Mouse (Mus musculus): ENCODE results near the gene 6330409D20Rik. TPM values are rescaled to one million over a fixed set of nuclear protein-coding genes. Genes with fewer than 3 reads are reported as not detected.
A peak's percentile ranks its signal among the peaks of the same experiment; 100 is the strongest.

Gene 6330409D20Rik
- 0.24 and 0.25 TPM in 2 replicates for polyA plus RNA-seq (2015; fragmentation: Nextera tagmentation; extraction: Ambion mirVana)

- Histone ChIP-seq H3K4me3 (peak within 1 kb of the TSS; percentile 42), H3K27me3 (peaks cover 31% of the 10 kb centered on the region), H3K4me2 (peak within 1 kb of the TSS; percentile 77), H3K4me1 (peaks cover 20% of the 10 kb centered on the region), H3K36me3 (peaks cover 6% of the 10 kb centered on the region; the same call in 1 of the 2 replicates), H3K9ac (peak within 1 kb of the TSS; percentile 32; the same call in 1 of the 2 replicates), H3K9me3 (no peaks in the 10 kb centered on the region), H3K27ac (no peak within 1 kb of the TSS)
- 9% methylated on average over 11 of the region's 11 CpGs for WGBS
- ATAC-seq (ENCODE audit: borderline replicate concordance, extremely low read depth, low FRiP score, low TSS enrichment): no peak
Observed at GRCm38 (mm10) chr2:32740916-32741272, at the start of gene 6330409D20Rik. 6330409D20Rik (minus strand) TSS chr2:32741016.

- H3K9me3 ChIP-seq: no peaks in the 10 kb centered on the region
- H3K4me1 ChIP-seq: peaks cover 22% of the 10 kb centered on the region
- H3K4me2 ChIP-seq: no peak overlapping the region
- no peaks in the 10 kb centered on the region for H3K27me3 ChIP-seq
- no peak overlapping the region for H3K9ac ChIP-seq
- no peak overlapping the region for H3K27ac ChIP-seq
- 30% methylated on average over 2 of the region's 2 CpGs for WGBS
- H3K4me3 ChIP-seq: no peak overlapping the region
- ATAC-seq (ENCODE audit: borderline replicate concordance, extremely low read depth, low FRiP score, low TSS enrichment): 0 out of 2 replicates have a peak, but pooled peaks have one; percentile 15
- H3K36me3 ChIP-seq: no peaks in the 10 kb centered on the region
Observed at GRCm38 (mm10) chr2:32788581-32788980, 47.8 kb upstream of the 6330409D20Rik start.

- ATAC-seq (ENCODE audit: borderline replicate concordance, extremely low read depth, low FRiP score, low TSS enrichment): no peak
- Histone ChIP-seq H3K9me3 (no peaks in the 10 kb centered on the region), H3K9ac (no peak overlapping the region), H3K4me2 (no peak overlapping the region), H3K36me3 (no peaks in the 10 kb centered on the region), H3K27me3 (no peaks in the 10 kb centered on the region), H3K4me3 (no peak overlapping the region), H3K4me1 (peaks cover 21% of the 10 kb centered on the region), H3K27ac (no peak overlapping the region)
- 61% methylated on average over 6 of the region's 6 CpGs for WGBS
Observed at GRCm38 (mm10) chr2:32787176-32787575, 46.4 kb upstream of the 6330409D20Rik start.

- no peak within 1 kb of the TSS for H3K4me3 ChIP-seq
- H3K36me3 ChIP-seq: no peaks in the 10 kb centered on the region
- no peak for ATAC-seq (ENCODE audit: borderline replicate concordance, extremely low read depth, low FRiP score, low TSS enrichment)
- peaks cover 8% of the 10 kb centered on the region; the same call in 1 of the 2 replicates for H3K4me1 ChIP-seq
- 49% methylated on average over 4 of the region's 4 CpGs for WGBS
- no peak within 1 kb of the TSS for H3K4me2 ChIP-seq
- no peak within 1 kb of the TSS for H3K9ac ChIP-seq
- no peak within 1 kb of the TSS for H3K27ac ChIP-seq
- no peaks in the 10 kb centered on the region for H3K9me3 ChIP-seq
- no peaks in the 10 kb centered on the region for H3K27me3 ChIP-seq
Observed at GRCm38 (mm10) chr2:32784048-32784681, 43.3 kb upstream of the 6330409D20Rik start, which contains the start of gene Cfap157. Cfap157 (minus strand) TSS chr2:32784428.

GRCm38 (mm10) chr2:32781710-32782109, 40.9 kb upstream of the 6330409D20Rik start:
- Histone ChIP-seq H3K4me2 (no peak overlapping the region), H3K27ac (no peak overlapping the region), H3K36me3 (no peaks in the 10 kb centered on the region), H3K4me3 (no peak overlapping the region), H3K9me3 (no peaks in the 10 kb centered on the region), H3K27me3 (no peaks in the 10 kb centered on the region), H3K4me1 (0 out of 2 replicates have a peak, but pooled peaks cover 3% of the 10 kb centered on the region), H3K9ac (no peak overlapping the region)
- 67% methylated on average over 6 of the region's 6 CpGs for WGBS
- ATAC-seq (ENCODE audit: borderline replicate concordance, extremely low read depth, low FRiP score, low TSS enrichment): no peak

- Histone ChIP-seq H3K4me1 (peaks cover 14% of the 10 kb centered on the region), H3K27me3 (no peaks in the 10 kb centered on the region), H3K4me2 (no peak overlapping the region), H3K36me3 (no peaks in the 10 kb centered on the region), H3K9me3 (no peaks in the 10 kb centered on the region), H3K27ac (no peak overlapping the region), H3K9ac (no peak overlapping the region), H3K4me3 (no peak overlapping the region)
- no peak for ATAC-seq (ENCODE audit: borderline replicate concordance, extremely low read depth, low FRiP score, low TSS enrichment)
- 91% methylated on average over 6 of the region's 6 CpGs for WGBS
Observed at GRCm38 (mm10) chr2:32779714-32780113, 38.9 kb upstream of the 6330409D20Rik start.

- H3K4me3 ChIP-seq: no peak overlapping the region
- no peak overlapping the region for H3K27ac ChIP-seq
- no peaks in the 10 kb centered on the region for H3K36me3 ChIP-seq
- WGBS: 6% methylated on average over 8 of the region's 8 CpGs
- no peak overlapping the region for H3K4me2 ChIP-seq
- H3K4me1 ChIP-seq: peaks cover 14% of the 10 kb centered on the region
- no peak for ATAC-seq (ENCODE audit: borderline replicate concordance, extremely low read depth, low FRiP score, low TSS enrichment)
- H3K27me3 ChIP-seq: no peaks in the 10 kb centered on the region
- no peaks in the 10 kb centered on the region for H3K9me3 ChIP-seq
- no peak overlapping the region for H3K9ac ChIP-seq
Observed at GRCm38 (mm10) chr2:32779131-32779530, 38.3 kb upstream of the 6330409D20Rik start.

- H3K9ac ChIP-seq: no peak overlapping the region
- no peak overlapping the region for H3K4me3 ChIP-seq
- H3K27ac ChIP-seq: no peak overlapping the region
- no peaks in the 10 kb centered on the region for H3K36me3 ChIP-seq
- H3K27me3 ChIP-seq: no peaks in the 10 kb centered on the region
- WGBS: 93% methylated on average over 6 of the region's 6 CpGs
- peaks cover 14% of the 10 kb centered on the region for H3K4me1 ChIP-seq
- no peaks in the 10 kb centered on the region for H3K9me3 ChIP-seq
- ATAC-seq (ENCODE audit: borderline replicate concordance, extremely low read depth, low FRiP score, low TSS enrichment): no peak
- no peak overlapping the region for H3K4me2 ChIP-seq
Observed at GRCm38 (mm10) chr2:32778081-32778480, 37.3 kb upstream of the 6330409D20Rik start.

- H3K4me2 ChIP-seq: peak overlapping the region; percentile 76
- WGBS: 21% methylated on average over 22 of the region's 22 CpGs
- peak overlapping the region; percentile 27 for H3K9ac ChIP-seq
- no peaks in the 10 kb centered on the region for H3K36me3 ChIP-seq
- no peak for ATAC-seq (ENCODE audit: borderline replicate concordance, extremely low read depth, low FRiP score, low TSS enrichment)
- H3K27ac ChIP-seq: no peak overlapping the region
- H3K4me3 ChIP-seq: peak overlapping the region; percentile 56
- H3K27me3 ChIP-seq: no peaks in the 10 kb centered on the region
- H3K9me3 ChIP-seq: no peaks in the 10 kb centered on the region
- peaks cover 14% of the 10 kb centered on the region for H3K4me1 ChIP-seq
Observed at GRCm38 (mm10) chr2:32776192-32776591, 35.4 kb upstream of the 6330409D20Rik start.

GRCm38 (mm10) chr2:32775359-32776074, 34.7 kb upstream of the 6330409D20Rik start, which contains the start of the genes Ttc16 and Ptrh1:
Ttc16 (minus strand) TSS chr2:32775633.
Ptrh1 (plus strand) TSS chr2:32775786.
- Histone ChIP-seq H3K9ac (peak within 1 kb of the TSS; percentile 27), H3K27ac (0 out of 2 replicates have a peak within 1 kb of the TSS, but pooled peaks have one; percentile 39), H3K9me3 (no peaks in the 10 kb centered on the region), H3K27me3 (no peaks in the 10 kb centered on the region), H3K36me3 (no peaks in the 10 kb centered on the region), H3K4me3 (peak within 1 kb of the TSS; percentile 56), H3K4me1 (peaks cover 14% of the 10 kb centered on the region), H3K4me2 (peak within 1 kb of the TSS; percentile 76)
- peak; percentile 95 for ATAC-seq (ENCODE audit: borderline replicate concordance, extremely low read depth, low FRiP score, low TSS enrichment)
- WGBS: under 1% methylated on average over 46 of the region's 46 CpGs

GRCm38 (mm10) chr2:32772626-32773279, 31.9 kb upstream of the 6330409D20Rik start:
- H3K9ac ChIP-seq: no peak overlapping the region
- H3K4me3 ChIP-seq: no peak overlapping the region
- ATAC-seq (ENCODE audit: borderline replicate concordance, extremely low read depth, low FRiP score, low TSS enrichment): no peak
- no peak overlapping the region for H3K27ac ChIP-seq
- H3K4me2 ChIP-seq: no peak overlapping the region
- no peaks in the 10 kb centered on the region for H3K27me3 ChIP-seq
- H3K9me3 ChIP-seq: no peaks in the 10 kb centered on the region
- peaks cover 15% of the 10 kb centered on the region for H3K4me1 ChIP-seq
- 66% methylated on average over 8 of the region's 8 CpGs for WGBS
- H3K36me3 ChIP-seq: no peaks in the 10 kb centered on the region

All from lung, embryonic 15.5 days (tissue).